Mouse (Mus musculus) layer of hippocampus, adult 2 months (tissue): Measurements from ENCODE around the gene Anxa4. TPM values are rescaled to one million over a fixed set of nuclear protein-coding genes. Genes with fewer than 3 reads are reported as not detected.

Source experiments
- DNase-seq, 2 experiments: peaks; one replicate each; pipeline ENCODE4 v3.0.0; 2022; ENCODE audit warnings: low spot score in 2 of 2
- H3K27ac ChIP-seq: fragments of 200-600 bp; 2 replicates; pipeline ENCODE4 v1.8.1; 2022
- H3K4me3 ChIP-seq: fragments of 200-600 bp; 2 replicates; pipeline ENCODE4 v1.8.1; 2022; ENCODE audit warnings: mild to moderate bottlenecking
- CTCF ChIP-seq: fragments of 200-600 bp; conservative IDR thresholded peaks from 2 replicates; pipeline ENCODE4 v1.8.1; 2022; ENCODE audit warnings: antibody characterized with exemption, mild to moderate bottlenecking, moderate library complexity
- total RNA-seq, 2 experiments: library from RNA; stranded (reverse); gene quantifications; 2 replicates each; pipeline ENCODE4 v1.2.3; 2021

Gene Anxa4
- total RNA-seq, 2 experiments from 2014 or later = 4.6 to 4.8 TPM

DNA sequence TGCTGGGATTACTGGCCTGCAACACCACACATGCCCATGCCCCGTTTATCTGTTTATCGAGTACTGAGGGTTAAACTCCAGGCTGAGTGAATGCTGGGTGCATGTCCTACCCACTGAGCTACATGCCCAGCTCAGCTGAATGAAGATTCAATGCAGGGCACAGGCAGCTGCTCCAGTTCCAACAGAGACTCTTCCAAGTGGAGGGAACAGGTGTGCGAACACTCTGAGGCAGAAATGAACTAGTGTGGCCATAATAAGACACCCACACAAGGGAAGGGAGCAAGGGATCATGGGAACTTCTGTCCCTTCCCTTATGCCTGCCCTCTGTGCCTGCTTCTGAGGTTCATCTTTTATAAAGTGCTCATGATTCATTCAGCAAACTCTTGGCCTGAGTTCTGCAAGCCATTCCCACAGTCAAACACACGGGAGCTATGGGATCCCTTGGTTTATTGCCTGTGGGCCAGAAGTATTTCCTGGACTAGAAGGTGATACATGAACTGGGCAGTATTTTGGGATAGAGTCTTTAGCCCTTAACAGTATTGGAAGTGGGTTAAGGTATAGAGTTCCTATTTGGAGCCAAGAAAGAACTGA, 25.1 kb downstream of the Anxa4 start:
- DNase-seq = no peak
- TF ChIP-seq CTCF = no peak
- Histone ChIP-seq H3K4me3 (no peak overlapping the region), H3K27ac (no peak overlapping the region)

DNA sequence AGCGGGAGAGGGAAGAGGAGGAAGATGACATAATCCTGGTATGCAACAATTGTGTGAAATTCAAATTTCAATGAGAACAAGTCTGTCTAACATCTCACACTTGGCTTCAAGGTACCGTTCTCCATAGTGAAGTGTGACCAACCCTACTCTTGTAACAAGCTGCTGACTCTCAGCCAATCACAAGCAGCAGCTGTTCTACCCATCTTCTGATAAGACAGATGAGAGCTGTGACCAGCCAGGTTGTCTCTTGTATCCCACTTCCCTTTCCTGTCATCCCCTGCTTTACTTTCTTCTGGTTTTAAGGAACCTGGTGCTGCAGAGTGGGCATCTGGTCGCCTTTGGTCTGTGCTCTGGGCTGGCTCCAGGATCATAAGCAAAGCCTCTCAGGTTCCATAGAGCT, 25.9 kb downstream of the Anxa4 start:
- no peak for DNase-seq
- Histone ChIP-seq H3K27ac (no peak overlapping the region), H3K4me3 (no peak overlapping the region)
- no peak for TF ChIP-seq CTCF

DNA sequence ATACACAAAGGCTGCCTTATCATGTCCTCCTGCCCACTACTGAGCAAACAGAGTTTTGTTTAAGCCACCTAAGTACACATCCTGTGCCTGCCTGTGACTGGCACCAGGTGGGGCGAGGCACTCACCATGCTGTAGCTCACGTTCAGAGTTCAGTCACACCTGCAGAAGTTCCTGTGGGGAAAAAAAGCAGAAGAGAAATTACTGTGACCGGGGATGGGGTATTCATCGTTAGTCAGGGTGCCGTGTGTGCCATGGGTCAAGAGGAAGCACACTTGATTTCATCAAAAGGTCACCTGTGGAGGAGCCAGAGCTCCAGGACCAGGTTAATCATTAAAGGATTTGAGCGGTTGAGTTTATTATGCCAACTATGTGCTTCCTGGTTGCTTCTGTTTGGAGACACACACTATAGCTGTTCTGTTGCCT, 27.7 kb downstream of the Anxa4 start:
- no peak for DNase-seq
- H3K4me3 ChIP-seq = no peak overlapping the region
- no peak overlapping the region for H3K27ac ChIP-seq
- TF ChIP-seq CTCF = no peak

GRCm38 (mm10) chr6:86754105-86754863, 39.1 kb downstream of the Anxa4 start:
- TF ChIP-seq CTCF = 0 out of 2 replicates have a peak, but pooled peaks have one; percentile 14
- DNase-seq = no peak
- H3K27ac ChIP-seq = no peak overlapping the region
- H3K4me3 ChIP-seq = no peak overlapping the region

GRCm38 (mm10) chr6:86752843-86753485, 40.4 kb downstream of the Anxa4 start:
- no peak for TF ChIP-seq CTCF
- DNase-seq = no peak
- H3K4me3 ChIP-seq = no peak overlapping the region
- no peak overlapping the region for H3K27ac ChIP-seq

DNA sequence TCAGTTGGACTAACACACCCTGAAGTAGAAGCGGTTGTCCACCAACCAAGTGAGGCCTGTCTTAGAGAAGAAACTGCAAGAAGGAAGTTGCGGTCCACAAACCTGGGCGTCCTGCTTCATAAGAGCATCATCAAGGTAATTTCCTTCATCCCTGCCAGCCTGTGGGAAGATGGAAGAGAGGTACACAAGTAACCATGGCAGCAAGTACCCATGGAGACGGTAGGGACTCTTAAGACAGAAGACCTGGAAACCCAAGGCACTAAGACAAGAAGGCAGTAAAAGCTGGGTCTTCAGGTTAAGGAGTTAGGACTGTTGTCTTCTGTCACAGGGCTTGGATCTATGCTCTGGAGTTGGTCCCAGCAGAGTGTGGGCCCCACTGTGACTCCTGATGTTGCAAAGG, 42.4 kb downstream of the Anxa4 start:
- no peak overlapping the region for H3K4me3 ChIP-seq
- no peak for TF ChIP-seq CTCF
- no peak overlapping the region for H3K27ac ChIP-seq
- no peak for DNase-seq

- TF ChIP-seq CTCF = no peak
- H3K27ac ChIP-seq = no peak overlapping the region
- no peak for DNase-seq
- no peak overlapping the region for H3K4me3 ChIP-seq
These were observed 43.6 kb downstream of the Anxa4 start for GRCm38 (mm10) chr6:86749817-86750216.

DNA sequence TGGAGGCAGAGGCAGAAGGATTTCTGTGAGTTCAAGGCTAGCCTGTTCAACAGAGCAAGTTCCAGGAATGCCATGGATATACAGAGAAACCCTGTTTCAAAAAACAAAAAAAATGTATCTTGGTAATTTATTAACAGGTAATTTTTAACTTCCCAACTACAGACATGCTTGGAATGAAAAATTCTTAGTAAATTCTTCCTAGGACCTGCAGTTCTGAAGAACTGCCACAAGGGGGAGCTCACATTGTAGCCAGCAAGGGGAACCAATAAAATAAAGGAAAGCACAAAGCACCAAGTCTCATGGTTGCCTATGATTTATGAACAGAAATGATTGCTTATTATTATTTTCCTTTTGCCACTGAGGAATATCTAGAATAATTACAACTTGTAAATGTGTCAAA, 46.2 kb downstream of the Anxa4 start:
- TF ChIP-seq CTCF = peak; percentile 99
- peak; percentile 42 to 66 for DNase-seq
- H3K27ac ChIP-seq = no peak overlapping the region

GRCm38 (mm10) chr6:86740652-86741051, 52.7 kb downstream of the Anxa4 start:
- no peak overlapping the region for H3K27ac ChIP-seq
- no peak for TF ChIP-seq CTCF
- no peak overlapping the region for H3K4me3 ChIP-seq
- DNase-seq = no peak

More for the DNA sequence above, 46.2 kb downstream of the Anxa4 start:
- no peak overlapping the region for H3K4me3 ChIP-seq

- Histone ChIP-seq H3K27ac (peak overlapping the region; percentile 49), H3K4me3 (no peak overlapping the region)
- DNase-seq = no peak
- TF ChIP-seq CTCF = no peak
These were observed 56.6 kb downstream of the Anxa4 start for GRCm38 (mm10) chr6:86736830-86737229.

- DNase-seq = peak in 1 of 2 experiments; percentile 23
- Histone ChIP-seq H3K4me3 (no peak overlapping the region), H3K27ac (peak overlapping the region; percentile 49)
- TF ChIP-seq CTCF = no peak
These were observed 57.1 kb downstream of the Anxa4 start for GRCm38 (mm10) chr6:86736313-86736712.

DNA sequence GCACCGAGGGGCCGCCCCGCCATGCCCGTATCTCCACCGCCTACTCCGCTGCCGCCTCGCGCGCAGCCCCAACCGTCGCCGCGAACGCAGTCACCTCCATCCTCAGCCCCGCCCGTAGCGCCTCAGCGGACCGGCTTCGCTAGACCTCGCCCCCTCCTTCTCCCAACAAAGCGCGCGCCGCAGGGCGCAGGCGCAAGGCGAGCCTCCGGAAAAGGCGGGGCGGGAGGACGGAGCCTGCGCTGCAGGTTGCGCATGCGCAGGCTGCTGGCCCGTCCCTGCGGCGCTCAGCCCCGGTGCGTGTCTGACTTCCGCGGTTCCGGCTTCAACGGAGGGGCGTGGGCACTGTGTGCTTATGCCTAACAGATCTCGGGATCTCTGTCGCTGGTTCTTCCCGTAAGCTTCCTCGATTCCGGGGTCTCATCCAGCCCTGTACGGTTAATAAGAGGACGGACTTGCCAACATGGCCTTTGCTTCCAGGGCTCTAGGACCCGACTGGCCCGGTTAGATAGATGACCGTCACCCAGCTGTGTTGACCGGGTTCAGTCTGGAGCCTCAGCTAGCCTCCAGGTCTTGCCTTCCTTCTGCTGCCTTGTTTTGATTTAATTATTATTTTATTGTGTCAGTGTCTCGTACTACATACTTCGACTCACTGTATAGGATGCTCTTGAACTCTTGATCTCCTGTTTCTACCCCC, 60.1 kb downstream of the Anxa4 start, which contains the start of gene Gmcl1:
Gene Gmcl1, minus strand, starts transcription at position 201 of the 694 bp plus-strand sequence.
- Histone ChIP-seq H3K27ac (peak within 1 kb of the TSS; percentile 90), H3K4me3 (peak within 1 kb of the TSS; percentile 88)
- peak; percentile 93 to 95 for DNase-seq
- TF ChIP-seq CTCF = no peak
